Mouse (Mus musculus): ENCODE measurements around the gene Bex4. TPM values are rescaled to one million over a fixed set of nuclear protein-coding genes. Genes with fewer than 3 reads are reported as not detected.
"Not testable (repeated sequence)": the region's sequence is repeated elsewhere in the genome, so short reads cannot be mapped to it uniquely, and the experiment has no call there.

Bex4 gene
- not detected for total RNA-seq (2021)
- long read RNA-seq, experiment 1 = 0 reads
- long read RNA-seq, experiment 2 = 0 reads

DNA sequence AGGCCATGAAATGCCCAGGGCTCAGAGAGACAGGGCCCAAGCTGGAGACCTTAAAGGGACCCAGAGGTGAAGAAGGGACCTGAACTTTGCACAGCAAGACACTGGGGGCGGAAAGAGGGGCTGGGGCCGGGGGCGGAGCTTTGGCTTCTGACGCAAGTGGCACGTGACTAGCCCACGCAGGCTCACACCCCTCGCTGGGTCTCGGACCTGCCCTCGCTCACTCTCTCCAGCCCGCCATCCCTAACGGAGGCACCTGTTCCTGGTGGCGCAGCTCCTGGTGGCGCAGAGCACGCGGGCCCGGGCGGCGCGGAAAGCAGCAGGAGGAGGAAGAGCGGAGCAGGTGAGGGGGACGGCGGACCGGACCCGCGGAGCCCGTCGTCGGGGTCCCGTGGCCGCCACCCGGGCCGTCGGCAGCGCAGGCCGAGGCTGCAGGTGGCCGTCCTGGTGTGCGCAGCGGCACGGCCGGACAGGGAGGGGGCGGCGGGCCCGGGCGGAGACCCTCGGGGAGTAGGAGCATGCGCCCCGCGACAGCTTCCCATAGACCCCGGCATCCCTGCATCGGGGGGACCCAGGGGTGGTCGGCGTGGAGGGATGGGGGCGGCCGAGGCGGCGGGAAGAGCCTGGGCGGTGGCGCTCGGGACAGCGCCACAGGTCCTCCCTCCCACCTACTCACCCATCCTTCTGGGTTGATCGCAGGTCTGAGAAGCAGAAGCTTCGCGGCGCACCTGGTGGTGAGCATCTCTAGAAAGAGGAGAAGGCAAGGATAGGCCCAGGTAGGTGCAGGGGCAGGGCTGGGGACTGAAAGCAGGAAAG is at the start of gene Bex4:
TSS of gene Bex4 (plus strand) at position 170 of the 813 bp plus-strand sequence.
- not testable (repeated sequence) for DNase-seq

DNA sequence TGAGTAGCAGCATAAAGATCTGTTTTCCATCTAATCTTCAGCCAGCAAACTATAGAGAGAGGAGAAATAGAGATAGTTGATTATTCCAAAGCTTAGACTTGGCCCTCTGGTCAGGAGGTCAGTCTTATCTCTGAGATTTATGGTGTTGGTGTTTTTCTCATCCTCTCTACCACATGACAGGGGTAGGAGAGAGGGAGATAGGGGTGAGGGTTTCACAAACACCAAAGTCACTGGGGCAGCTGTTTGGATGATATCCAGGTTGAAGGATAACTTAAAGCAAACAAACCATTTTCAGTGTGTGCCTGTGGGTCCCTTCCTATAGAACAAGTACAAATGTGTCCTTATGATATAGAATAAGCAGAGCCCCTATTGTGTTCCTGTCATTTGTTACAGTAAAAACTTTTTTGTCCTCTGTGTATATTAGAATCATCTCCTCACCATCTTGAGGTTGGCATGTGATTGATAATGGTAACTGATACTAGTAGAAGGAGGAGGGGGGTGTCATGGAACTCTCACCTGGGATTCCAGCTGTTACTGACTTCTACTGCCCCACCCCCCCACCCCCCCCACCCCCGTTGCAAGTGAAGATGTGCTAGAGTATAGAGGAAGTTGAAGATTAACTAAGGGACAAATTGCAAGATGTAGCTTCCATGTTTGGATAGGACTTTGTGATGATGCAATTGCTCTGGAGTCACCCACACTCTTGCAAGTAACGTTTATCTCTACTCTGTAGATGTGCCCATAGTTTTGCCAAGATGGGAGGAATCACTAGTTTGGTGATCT is 46.1 kb upstream of the Bex4 start:
- intact Hi-C loops (cut with DNase I; ENCODE audit: low total_unique reads) = no loop called here

More for the DNA sequence above, at the start of gene Bex4:
- intact Hi-C loops (cut with DNase I; ENCODE audit: low total_unique reads) = not testable (repeated sequence)

DNA sequence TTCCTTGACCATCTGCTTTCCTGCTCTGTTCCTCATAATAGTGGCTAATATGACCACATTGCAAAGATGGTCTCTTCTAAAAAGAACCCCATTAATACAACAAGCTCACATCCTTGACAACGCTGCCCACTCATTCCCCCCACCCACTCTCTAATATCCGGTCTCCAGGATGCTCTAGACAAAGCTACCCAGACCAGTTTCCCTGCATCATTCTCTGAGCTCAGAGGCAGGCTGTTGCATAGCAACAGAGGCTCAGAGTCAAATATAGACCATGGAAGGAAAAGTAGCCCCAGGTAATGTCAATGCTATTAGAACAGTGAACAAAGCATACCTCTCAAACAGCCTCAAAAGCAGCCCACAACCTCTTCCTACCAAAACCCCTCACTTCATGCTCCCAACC is 44.4 kb upstream of the Bex4 start:
- intact Hi-C loops (cut with DNase I; ENCODE audit: low total_unique reads) = no loop called here
- DNase-seq = no peak

More for the DNA sequence above, 46.1 kb upstream of the Bex4 start:
- DNase-seq = no peak

DNA sequence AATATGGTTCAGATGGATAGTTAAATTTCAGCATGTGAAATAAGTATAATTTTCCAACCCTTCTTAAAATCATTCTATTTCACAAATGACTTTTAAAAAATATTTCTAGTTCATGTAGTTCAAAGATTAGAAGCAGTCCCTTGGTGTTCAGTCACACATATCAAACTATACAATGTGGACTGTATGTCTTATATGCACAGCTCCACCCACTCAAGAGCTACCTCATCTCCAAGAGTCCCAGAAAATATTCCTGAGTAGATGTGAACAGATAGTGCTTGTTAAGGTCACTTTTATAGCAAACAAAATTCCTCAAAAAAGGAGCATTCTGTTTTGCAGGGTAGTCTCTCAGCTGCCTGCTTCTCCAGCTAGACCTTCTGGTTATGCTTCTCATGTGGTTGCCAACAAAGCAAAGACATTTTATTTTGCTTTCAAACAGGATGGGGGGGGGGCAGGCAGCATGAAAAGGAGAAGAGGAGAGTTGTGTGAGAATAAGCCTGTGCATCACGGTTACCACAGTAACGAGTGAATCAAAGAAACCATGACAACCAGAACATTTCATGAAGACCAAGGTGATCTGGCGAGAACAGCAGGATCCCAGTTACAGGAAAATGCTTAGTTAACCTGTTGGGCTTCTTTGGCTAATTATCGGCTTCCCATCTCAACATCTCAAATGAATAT is 34.6 kb upstream of the Bex4 start:
- DNase-seq = no peak
- intact Hi-C loops (cut with DNase I; ENCODE audit: low total_unique reads) = no loop called here

DNA sequence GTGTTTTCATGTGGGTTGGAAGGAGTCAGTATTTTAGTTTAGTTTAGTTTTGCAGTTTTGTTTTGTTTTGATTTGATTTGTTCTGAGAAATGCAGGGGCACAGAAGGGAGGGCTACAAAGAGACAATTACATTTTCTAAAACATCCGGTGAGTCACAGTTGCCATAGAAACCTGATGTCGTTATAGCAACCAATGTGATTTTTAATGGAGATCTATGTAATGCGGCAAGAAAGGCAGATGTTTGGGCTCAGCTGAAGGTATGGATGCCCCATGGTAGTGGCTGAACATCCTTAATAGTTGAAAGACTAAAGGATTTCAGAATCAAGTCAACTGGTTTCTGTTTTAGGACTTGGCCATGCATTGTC is 34.1 kb upstream of the Bex4 start:
- intact Hi-C loops (cut with DNase I; ENCODE audit: low total_unique reads) = no loop called here
- no peak for DNase-seq

DNA sequence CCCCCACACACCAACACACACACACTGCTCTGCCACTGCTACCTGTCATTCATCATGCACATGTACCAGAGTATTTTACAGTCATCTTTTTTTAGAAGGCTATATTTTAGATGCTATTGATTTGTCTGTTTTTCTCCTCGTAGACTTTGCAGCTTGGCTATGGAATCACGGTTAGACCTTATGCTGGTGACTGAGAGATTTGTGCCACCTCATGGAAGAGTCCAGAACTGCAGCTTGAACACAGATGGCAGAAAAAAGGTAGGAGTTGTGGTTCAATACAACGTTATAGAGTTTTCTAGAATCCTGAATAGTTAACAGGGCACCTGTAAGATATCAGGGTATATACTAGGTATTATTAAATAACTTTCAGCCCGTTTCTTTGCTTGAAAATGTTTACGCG is 30.9 kb upstream of the Bex4 start:
- intact Hi-C loops (cut with DNase I; ENCODE audit: low total_unique reads) = no loop called here
- no peak for DNase-seq

DNA sequence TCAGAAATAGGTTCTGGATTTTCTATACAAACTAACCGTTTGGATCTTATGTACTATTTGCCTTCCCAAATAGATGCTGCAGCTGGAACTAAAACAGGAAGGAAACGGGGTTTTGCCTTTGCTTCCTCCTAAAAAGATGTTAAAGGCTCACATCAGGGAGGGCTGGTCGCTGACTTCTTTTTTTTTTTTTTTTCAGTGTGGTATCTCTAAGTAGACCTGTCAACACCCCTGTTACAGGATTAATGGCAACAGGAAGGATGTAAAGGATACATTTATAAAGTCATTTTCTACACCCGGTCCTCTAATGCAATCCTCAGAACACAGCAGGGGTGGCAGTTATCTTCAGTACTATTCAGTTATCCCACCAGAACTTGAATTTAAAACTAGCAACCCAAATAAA is 23.8 kb upstream of the Bex4 start:
- no peak for DNase-seq
- intact Hi-C loops (cut with DNase I; ENCODE audit: low total_unique reads) = no loop called here

DNA sequence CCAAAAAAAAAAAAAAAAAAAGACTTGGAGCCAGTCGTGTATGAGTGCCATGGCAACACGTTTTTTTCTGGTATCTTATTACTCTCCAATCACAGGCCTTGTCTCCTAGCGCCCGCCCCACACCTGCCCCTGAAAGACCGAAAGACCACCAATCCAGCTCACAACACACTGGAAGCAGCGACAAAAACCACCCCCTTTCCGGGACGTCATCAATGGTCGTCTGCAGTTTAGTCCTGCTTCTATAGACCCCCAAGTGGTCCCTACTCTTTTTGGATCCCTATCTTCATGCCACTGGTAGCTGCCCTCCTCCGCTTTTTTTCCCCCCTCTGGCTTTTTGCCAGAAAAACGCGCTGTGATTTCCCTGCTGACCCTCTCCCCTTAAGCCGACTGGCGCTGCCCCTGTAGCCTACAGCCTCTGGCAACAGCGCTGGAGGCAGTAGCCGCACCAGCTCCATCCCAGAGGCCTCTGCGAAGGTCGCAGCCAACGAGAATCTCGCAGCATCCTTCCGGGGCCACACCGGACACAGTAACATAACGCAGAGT is 23.3 kb upstream of the Bex4 start:
- intact Hi-C loops (cut with DNase I; ENCODE audit: low total_unique reads) = no loop called here
- DNase-seq = peak; percentile 4

DNA sequence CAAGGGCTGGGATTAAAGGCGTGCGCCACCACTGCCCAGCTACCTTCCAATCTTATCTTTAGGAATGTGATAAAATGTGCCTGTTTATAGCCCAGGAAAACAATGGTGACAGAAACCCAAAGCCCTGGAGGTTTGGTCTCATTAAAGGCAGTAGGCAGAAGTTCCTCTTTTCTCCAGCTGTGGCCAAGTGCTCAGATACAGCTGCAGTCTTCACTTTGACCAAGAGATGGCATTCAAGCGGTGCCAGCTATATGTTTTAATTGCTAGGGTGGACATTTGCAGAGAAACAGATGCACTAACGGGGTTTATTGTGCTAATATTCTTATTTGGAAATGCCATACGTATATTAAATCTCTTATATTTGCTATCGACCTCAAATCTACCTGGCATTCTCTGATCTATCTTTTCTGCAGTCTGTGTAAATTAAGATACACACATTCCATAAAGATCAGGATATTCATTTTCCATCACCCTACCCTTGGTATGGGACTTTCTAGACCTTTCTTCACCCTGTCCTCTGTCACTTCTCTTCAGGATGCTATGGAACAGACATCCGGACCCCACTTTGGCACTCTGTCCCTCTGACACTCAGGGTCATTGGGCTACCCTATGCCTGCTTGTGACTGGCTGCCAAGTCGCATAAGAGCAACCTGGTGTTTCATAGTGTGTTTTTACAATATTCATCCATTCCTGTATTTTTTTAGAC is 11.6 kb upstream of the Bex4 start:
- DNase-seq = no peak
- intact Hi-C loops (cut with DNase I; ENCODE audit: low total_unique reads) = no loop called here

DNA sequence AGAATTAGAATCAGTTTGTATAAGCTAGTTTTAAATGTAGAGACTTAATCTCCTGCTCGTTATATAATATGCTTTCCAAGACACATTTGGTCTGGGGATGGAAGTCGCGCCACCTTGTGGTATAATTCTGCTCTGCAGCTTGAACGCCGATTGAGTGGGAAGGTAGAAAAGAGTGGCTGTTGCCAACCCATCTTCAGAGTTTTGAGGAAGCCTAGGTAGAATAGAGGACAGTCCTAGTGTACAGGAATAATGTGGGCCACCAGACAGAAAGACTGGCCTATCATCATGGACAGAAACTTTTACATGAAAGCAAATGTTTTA is 11.1 kb upstream of the Bex4 start:
- intact Hi-C loops (cut with DNase I; ENCODE audit: low total_unique reads) = no loop called here
- no peak for DNase-seq

DNA sequence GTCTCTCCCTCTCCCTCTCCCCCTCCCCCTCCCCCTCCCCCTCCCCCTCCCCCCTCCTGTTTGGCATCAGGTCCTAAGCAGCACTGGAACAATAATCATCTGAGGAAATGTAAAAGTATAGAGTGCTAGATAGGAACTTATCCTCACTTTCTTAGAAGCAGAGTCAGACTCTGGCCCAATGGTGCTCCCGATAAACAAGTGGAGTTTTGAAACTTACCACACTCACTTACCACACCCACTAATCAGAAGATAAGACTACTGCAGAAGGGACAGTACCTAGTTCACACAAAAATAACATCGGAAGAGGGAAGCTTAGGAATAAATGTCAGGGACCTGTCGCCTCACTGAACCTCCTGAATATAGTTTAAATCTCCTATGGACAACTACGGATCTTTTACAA is 3.2 kb upstream of the Bex4 start:
- intact Hi-C loops (cut with DNase I; ENCODE audit: low total_unique reads) = no loop called here

DNA sequence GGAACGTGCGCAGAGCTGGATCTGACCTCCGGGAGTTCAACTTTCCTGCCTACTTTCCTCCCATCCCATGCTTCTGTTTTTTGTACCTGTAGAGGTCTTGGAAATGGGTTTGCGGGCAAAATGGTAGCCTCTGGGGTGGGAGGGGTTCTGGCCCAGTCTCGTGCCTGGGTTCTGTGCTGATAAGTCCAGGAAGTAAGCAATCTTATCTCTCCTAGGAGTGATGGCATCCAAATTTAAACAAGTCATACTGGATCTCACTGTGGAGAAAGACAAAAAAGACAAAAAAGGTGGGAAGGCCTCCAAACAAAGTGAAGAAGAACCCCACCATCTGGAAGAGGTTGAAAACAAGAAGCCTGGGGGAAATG is 826 bp downstream of the Bex4 start:
- DNase-seq; intact Hi-C loops (cut with DNase I; ENCODE audit: low total_unique reads): not testable (repeated sequence)

More for the DNA sequence above, 3.2 kb upstream of the Bex4 start:
- DNase-seq = no peak

DNA sequence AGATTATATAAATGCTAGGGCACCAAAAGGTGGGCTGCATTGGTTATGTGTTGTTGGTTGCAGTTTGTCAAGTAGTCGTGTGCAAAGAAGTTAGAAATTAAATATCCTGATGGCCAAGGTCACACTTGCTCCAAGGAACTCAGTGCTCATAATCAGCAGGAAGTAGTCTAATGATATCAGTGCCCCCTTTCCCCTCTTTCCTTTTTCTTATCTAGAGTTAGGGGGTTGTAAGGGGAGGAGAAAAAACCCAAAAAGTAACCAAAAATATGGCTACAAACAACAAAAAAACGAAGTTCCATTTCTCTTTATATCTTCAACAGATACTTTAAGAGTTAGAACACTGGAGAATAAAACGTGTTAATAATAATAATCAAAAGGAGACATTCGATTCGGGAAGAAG is 2.6 kb downstream of the Bex4 start:
- intact Hi-C loops (cut with DNase I; ENCODE audit: low total_unique reads) = no loop called here
- no peak for DNase-seq

DNA sequence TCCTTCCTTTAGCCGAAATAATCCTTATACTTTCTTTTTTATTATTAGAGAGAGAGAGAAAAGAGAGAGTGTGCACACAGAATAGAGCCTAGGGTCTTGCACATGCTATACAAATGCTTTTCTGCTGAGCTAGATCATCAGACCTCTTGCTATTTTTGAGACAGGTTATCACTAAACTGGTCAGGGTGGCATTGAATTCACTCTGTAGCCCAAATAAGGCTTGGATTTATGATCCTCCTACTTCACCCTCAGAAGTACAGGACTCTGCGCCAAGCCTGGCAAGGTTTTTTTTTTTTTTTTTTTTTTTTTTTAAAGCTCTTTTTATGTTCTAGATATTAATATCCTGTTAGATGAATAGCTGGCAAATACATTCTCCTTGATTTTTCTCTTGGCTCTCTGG is 4.9 kb downstream of the Bex4 start:
- intact Hi-C loops (cut with DNase I; ENCODE audit: low total_unique reads) = no loop called here
- DNase-seq = no peak

DNA sequence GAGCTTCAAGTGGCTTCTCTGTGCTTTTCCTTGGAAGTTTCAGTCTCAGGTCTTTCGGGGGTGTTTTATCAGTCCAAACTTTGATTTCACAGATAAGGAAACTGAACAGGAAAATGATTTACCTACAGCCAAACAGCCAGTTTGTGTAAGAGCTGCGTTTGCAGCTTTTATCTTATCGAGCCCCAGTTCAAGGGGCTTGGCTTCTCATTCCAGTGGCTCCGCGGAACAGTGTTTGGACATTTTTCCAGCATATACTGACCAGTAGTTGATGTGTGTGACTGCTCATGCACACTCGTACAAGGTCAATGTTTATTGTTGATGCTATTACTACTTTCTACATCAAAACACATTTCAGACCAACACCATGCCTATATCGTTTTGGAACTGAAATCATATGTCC is 5.4 kb downstream of the Bex4 start:
- no peak for DNase-seq
- intact Hi-C loops (cut with DNase I; ENCODE audit: low total_unique reads) = no loop called here

DNA sequence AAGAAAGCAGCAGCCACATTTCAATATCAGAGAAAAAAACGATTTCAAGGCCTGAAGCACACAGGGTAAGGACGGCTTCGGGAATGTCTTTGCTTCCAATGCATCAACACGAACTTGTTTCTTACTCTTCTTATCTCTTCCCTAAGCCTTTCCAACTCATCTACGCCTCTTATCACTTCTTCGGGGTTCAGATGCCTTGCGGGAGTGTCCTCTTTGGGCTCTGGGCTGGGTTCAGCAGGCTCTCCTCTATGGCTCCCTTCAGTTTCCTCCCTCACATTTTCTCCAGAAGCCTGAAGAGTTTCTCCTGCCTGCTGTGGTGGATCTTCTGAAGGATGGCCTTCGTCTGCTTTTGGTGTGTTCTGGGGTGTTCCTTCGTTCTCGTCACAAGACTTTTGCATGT is 31.8 kb downstream of the Bex4 start:
- no peak for DNase-seq
- intact Hi-C loops (cut with DNase I; ENCODE audit: low total_unique reads) = no loop called here

DNA sequence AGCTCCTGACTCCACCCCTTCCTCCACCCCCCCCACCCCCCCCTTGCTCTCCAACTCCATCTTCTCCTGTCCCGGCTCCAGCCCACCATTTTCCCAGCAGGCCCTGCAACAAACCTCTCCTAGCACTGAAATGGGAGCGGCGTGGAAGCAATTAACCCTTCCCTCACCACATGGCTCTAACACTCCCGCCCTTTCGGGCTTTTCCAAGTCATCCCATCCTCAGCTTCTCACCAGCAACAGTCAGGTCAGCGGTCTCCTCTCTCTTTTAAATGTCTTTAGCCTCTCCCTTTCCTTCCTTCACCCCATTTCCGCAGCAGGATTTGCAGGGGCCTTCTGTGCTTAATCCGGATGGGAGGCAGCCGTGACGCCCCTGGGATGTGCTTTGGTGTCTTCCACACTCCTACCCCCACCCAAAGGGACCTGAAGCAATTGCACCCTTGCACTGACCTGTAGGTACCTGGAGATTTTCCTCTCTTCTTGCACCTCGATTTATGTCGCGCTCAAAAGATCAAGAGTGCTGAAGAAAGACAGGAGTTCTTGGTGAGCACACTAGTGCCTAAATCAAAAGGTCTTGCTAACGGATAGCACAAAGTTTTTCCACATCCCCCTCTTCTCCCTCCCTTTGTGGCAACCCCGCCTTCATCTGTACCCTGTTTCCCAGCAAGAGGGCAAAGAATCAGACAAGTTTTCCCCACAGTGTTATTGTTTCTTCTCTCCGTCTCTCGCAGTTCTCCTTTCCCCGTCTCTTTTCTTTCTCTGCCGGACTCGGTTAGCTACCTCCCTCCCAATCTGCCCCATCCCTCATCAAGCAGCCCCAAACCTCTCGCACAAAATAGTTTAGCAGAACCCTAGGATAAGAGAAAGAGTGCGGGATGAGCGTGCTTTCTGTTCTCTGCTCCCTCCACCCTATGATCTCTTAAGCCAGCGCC is 32.7 kb downstream of the Bex4 start:
- peak; percentile 69 for DNase-seq
- intact Hi-C loops (cut with DNase I; ENCODE audit: low total_unique reads) = no loop called here

DNA sequence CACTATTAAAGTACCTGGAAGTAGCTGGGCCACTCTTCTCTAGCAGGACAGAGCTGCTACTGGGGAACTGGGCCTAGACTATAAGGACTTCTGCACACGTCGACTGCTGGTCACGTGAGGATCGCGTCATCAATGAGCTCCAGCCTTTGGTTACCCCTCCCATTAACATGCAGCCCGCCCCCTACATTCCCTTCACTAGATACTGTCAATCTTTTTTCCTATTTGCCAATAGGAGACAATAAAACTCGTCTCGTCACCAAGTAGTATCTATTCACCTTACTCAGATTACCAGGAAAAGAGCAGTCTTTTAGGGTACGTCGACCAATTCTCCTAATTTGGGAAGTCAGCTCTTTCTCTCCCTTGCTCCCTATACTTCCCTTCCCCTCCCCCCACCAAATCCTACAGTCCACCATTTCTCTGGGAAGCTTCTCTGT is 33.3 kb downstream of the Bex4 start, which contains the start of gene Tceal8:
TSS of gene Tceal8 (minus strand) at position 225 of the 434 bp plus-strand sequence.
- intact Hi-C loops (cut with DNase I; ENCODE audit: low total_unique reads) = no loop called here
- DNase-seq = peak; percentile 74

DNA sequence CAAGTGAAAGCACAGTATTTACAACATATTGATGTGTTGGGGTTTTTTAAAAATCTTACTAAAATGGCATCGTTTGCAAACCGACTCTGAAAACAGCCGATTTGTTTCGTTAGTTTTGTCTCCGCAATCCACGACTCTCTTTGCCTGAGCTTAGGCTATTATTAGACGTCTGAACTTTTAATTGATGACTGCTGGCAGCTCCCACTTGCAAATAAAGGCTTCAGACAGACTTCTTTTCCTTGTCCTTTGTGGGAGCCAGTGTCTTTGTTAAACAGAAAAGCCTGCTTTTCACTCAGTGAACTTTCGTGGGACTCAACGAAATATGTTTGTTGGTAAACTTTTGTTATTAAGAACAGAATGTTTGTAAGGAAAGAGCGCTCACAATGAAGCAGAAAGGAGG is 34.0 kb downstream of the Bex4 start:
- intact Hi-C loops (cut with DNase I; ENCODE audit: low total_unique reads) = no loop called here
- no peak for DNase-seq

Data from gastrocnemius, postnatal 14 days (tissue).